Mouse (Mus musculus): Measurements from ENCODE around the gene Mindy4. TPM values are rescaled to one million over a fixed set of nuclear protein-coding genes. Genes with fewer than 3 reads are reported as not detected.

Gene Mindy4
- polyA plus RNA-seq, 1 experiment from 2014 or later: 1.7 TPM

GRCm38 (mm10) chr6:55351712-55352111 is 148.5 kb downstream of the Mindy4 start:
- no peaks in the 10 kb centered on the region for H3K9me3 ChIP-seq (ENCODE audit: low read length)
- WGBS (ENCODE audit: insufficient replicate concordance): 74% methylated on average over 7 of the region's 7 CpGs

GRCm38 (mm10) chr6:55353711-55354445 is 150.7 kb downstream of the Mindy4 start:
- DNase-seq (peak; percentile 8), ATAC-seq (no peak)
- Histone ChIP-seq H3K4me2 (ENCODE audit: low read depth, low read length) (no peak overlapping the region), H3K9me3 (ENCODE audit: low read length) (no peaks in the 10 kb centered on the region), H3K36me3 (replicated peaks; ENCODE audit: insufficient read depth, low read length) (no peaks in the 10 kb centered on the region), H3K27me3 (ENCODE audit: insufficient read depth, low read length) (no peaks in the 10 kb centered on the region), H3K4me3 (ENCODE audit: low read depth, low read length) (no peak overlapping the region), H3K27ac (ENCODE audit: low read depth) (no peak overlapping the region), H3K9ac (replicated peaks) (no peak overlapping the region), H3K4me1 (ENCODE audit: insufficient read depth) (peaks cover 26% of the 10 kb centered on the region)
- 83% methylated on average over 12 of the region's 12 CpGs for WGBS (ENCODE audit: insufficient replicate concordance)
- TF ChIP-seq EP300 (IDR thresholded peaks at IDR 0.05; ENCODE audit: low read depth): no peak
- no peak for TF ChIP-seq CTCF (IDR thresholded peaks at IDR 0.05; ENCODE audit: low read depth)

More at GRCm38 (mm10) chr6:55351712-55352111, 148.5 kb downstream of the Mindy4 start:
- H3K27ac ChIP-seq (ENCODE audit: low read depth): no peak overlapping the region
- ATAC-seq: no peak
- H3K9ac ChIP-seq (replicated peaks): no peak overlapping the region
- DNase-seq: peak; percentile 8
- no peak for TF ChIP-seq CTCF (IDR thresholded peaks at IDR 0.05; ENCODE audit: low read depth)
- TF ChIP-seq EP300 (IDR thresholded peaks at IDR 0.05; ENCODE audit: low read depth): no peak
- H3K27me3 ChIP-seq (ENCODE audit: insufficient read depth, low read length): no peaks in the 10 kb centered on the region
- H3K36me3 ChIP-seq (replicated peaks; ENCODE audit: insufficient read depth, low read length): peaks cover 12% of the 10 kb centered on the region; the same call in 1 of the 2 replicates
- H3K4me1 ChIP-seq (ENCODE audit: insufficient read depth): peaks cover 10% of the 10 kb centered on the region
- H3K4me3 ChIP-seq (ENCODE audit: low read depth, low read length): no peak overlapping the region
- no peak overlapping the region for H3K4me2 ChIP-seq (ENCODE audit: low read depth, low read length)

GRCm38 (mm10) chr6:55354456-55355117 is 151.4 kb downstream of the Mindy4 start:
- no peak overlapping the region for H3K4me2 ChIP-seq (ENCODE audit: low read depth, low read length)
- no peaks in the 10 kb centered on the region for H3K9me3 ChIP-seq (ENCODE audit: low read length)
- H3K36me3 ChIP-seq (replicated peaks; ENCODE audit: insufficient read depth, low read length): no peaks in the 10 kb centered on the region
- H3K9ac ChIP-seq (replicated peaks): no peak overlapping the region
- no peak for ATAC-seq
- peaks cover 30% of the 10 kb centered on the region for H3K4me1 ChIP-seq (ENCODE audit: insufficient read depth)
- DNase-seq: peak; percentile 15
- 73% methylated on average over 4 of the region's 4 CpGs for WGBS (ENCODE audit: insufficient replicate concordance)
- no peak for TF ChIP-seq EP300 (IDR thresholded peaks at IDR 0.05; ENCODE audit: low read depth)
- TF ChIP-seq CTCF (IDR thresholded peaks at IDR 0.05; ENCODE audit: low read depth): no peak
- H3K27ac ChIP-seq (ENCODE audit: low read depth): no peak overlapping the region
- H3K4me3 ChIP-seq (ENCODE audit: low read depth, low read length): no peak overlapping the region
- H3K27me3 ChIP-seq (ENCODE audit: insufficient read depth, low read length): no peaks in the 10 kb centered on the region

- ATAC-seq: no peak
- Histone ChIP-seq H3K36me3 (replicated peaks; ENCODE audit: insufficient read depth, low read length) (no peaks in the 10 kb centered on the region), H3K4me3 (ENCODE audit: low read depth, low read length) (no peak overlapping the region), H3K9ac (replicated peaks) (no peak overlapping the region), H3K4me1 (ENCODE audit: insufficient read depth) (peaks cover 37% of the 10 kb centered on the region), H3K9me3 (ENCODE audit: low read length) (no peaks in the 10 kb centered on the region), H3K27ac (ENCODE audit: low read depth) (peak overlapping the region; percentile 78; the same call in 1 of the 2 replicates), H3K27me3 (ENCODE audit: insufficient read depth, low read length) (no peaks in the 10 kb centered on the region), H3K4me2 (ENCODE audit: low read depth, low read length) (no peak overlapping the region)
- TF ChIP-seq CTCF (IDR thresholded peaks at IDR 0.05; ENCODE audit: low read depth) (no peak), EP300 (IDR thresholded peaks at IDR 0.05; ENCODE audit: low read depth) (no peak)
- 66% methylated on average over 7 of the region's 7 CpGs for WGBS (ENCODE audit: insufficient replicate concordance)
- DNase-seq: no peak
Measured at GRCm38 (mm10) chr6:55355575-55355974, 152.4 kb downstream of the Mindy4 start.

GRCm38 (mm10) chr6:55356017-55356703 is 153.0 kb downstream of the Mindy4 start:
- no peak overlapping the region for H3K4me2 ChIP-seq (ENCODE audit: low read depth, low read length)
- no peaks in the 10 kb centered on the region for H3K27me3 ChIP-seq (ENCODE audit: insufficient read depth, low read length)
- peaks cover 39% of the 10 kb centered on the region for H3K4me1 ChIP-seq (ENCODE audit: insufficient read depth)
- H3K27ac ChIP-seq (ENCODE audit: low read depth): peak overlapping the region; percentile 78
- peak; percentile 60 for DNase-seq
- TF ChIP-seq CTCF (IDR thresholded peaks at IDR 0.05; ENCODE audit: low read depth) (peak; percentile 22; the same call in 1 of the 2 replicates), EP300 (IDR thresholded peaks at IDR 0.05; ENCODE audit: low read depth) (peak; percentile 94)
- H3K4me3 ChIP-seq (ENCODE audit: low read depth, low read length): no peak overlapping the region
- ATAC-seq: peak; percentile 58
- no peaks in the 10 kb centered on the region for H3K9me3 ChIP-seq (ENCODE audit: low read length)
- WGBS (ENCODE audit: insufficient replicate concordance): 24% methylated on average over 5 of the region's 5 CpGs
- H3K36me3 ChIP-seq (replicated peaks; ENCODE audit: insufficient read depth, low read length): no peaks in the 10 kb centered on the region
- 0 out of 2 replicates have a peak overlapping the region, but pooled peaks have one; percentile 17 for H3K9ac ChIP-seq (replicated peaks)
